Mouse (Mus musculus) liver (tissue): ENCODE measurements around the gene Lancl1.

Source experiments
- DNase-seq: peaks from one replicate; pipeline ENCODE4 v3.0.0-alpha.2; 2020; ENCODE audit warnings: mixed read lengths

Lancl1 gene

GRCm38 (mm10) chr1:67038246-67038987, at the start of gene Lancl1:
Gene Lancl1 (minus strand): TSS chr1:67038872.
- peak; percentile 90 for DNase-seq

- DNase-seq = no peak
Measured at GRCm38 (mm10) chr1:67079146-67079545, 40.5 kb upstream of the Lancl1 start.

GRCm38 (mm10) chr1:67078666-67079065, 40.0 kb upstream of the Lancl1 start:
- no peak for DNase-seq

- no peak for DNase-seq
Measured at GRCm38 (mm10) chr1:67077739-67078138, 39.1 kb upstream of the Lancl1 start.

GRCm38 (mm10) chr1:67067561-67067960, 28.9 kb upstream of the Lancl1 start:
- DNase-seq = no peak

GRCm38 (mm10) chr1:67065347-67066270, 26.9 kb upstream of the Lancl1 start:
- no peak for DNase-seq

GRCm38 (mm10) chr1:67061456-67062085, 22.9 kb upstream of the Lancl1 start:
- DNase-seq = peak; percentile 53

- DNase-seq = no peak
Measured at GRCm38 (mm10) chr1:67055816-67056215, 17.1 kb upstream of the Lancl1 start.

- DNase-seq = no peak
Measured at GRCm38 (mm10) chr1:67052721-67053120, 14.0 kb upstream of the Lancl1 start.

GRCm38 (mm10) chr1:67049600-67049999, 10.9 kb upstream of the Lancl1 start:
- no peak for DNase-seq

GRCm38 (mm10) chr1:67048696-67049095, 10.0 kb upstream of the Lancl1 start:
- no peak for DNase-seq

- no peak for DNase-seq
Measured at GRCm38 (mm10) chr1:67045100-67045499, 6.4 kb upstream of the Lancl1 start.

- DNase-seq = no peak
Measured at GRCm38 (mm10) chr1:67042583-67042982, 3.9 kb upstream of the Lancl1 start.

- DNase-seq = no peak
Measured at GRCm38 (mm10) chr1:67039083-67039482, 411 bp upstream of the Lancl1 start.

- no peak for DNase-seq
Measured at GRCm38 (mm10) chr1:67037198-67037597, 1.5 kb downstream of the Lancl1 start.

- no peak for DNase-seq
Measured at GRCm38 (mm10) chr1:67033278-67033677, 5.4 kb downstream of the Lancl1 start.

GRCm38 (mm10) chr1:67026927-67027511, 11.7 kb downstream of the Lancl1 start:
- DNase-seq = no peak

GRCm38 (mm10) chr1:67026142-67026541, 12.5 kb downstream of the Lancl1 start:
- no peak for DNase-seq

- DNase-seq = no peak
Measured at GRCm38 (mm10) chr1:67022767-67023166, 15.9 kb downstream of the Lancl1 start.

GRCm38 (mm10) chr1:67022051-67022450, 16.6 kb downstream of the Lancl1 start:
- DNase-seq = no peak

GRCm38 (mm10) chr1:67020637-67021161, 18.0 kb downstream of the Lancl1 start:
- no peak for DNase-seq

- DNase-seq = no peak
Measured at GRCm38 (mm10) chr1:67017101-67017870, 21.4 kb downstream of the Lancl1 start.
